11 mouse cellular contexts compared by ENCODE assay signal in genomic region chr9:62381402-62381913, GRCm38 (mm10). TPM values are rescaled to one million over a fixed set of nuclear protein-coding genes. Genes with fewer than 3 reads are reported as not detected.
DNase-seq lines count a peak whose midpoint lies in the region; ATAC-seq and TF ChIP-seq lines count a peak whose summit lies in the region.
"Had no signal": no experiment of that assay in that cellular context is flagged by ENCODE, and none has a peak within 500 bp of the region (broad histone marks: within the 10 kb centered on the region; RNA-seq: fewer than 3 reads in every experiment).

No protein-coding gene starts in this region.

- H3K9me3 ChIP-seq in forebrain, postnatal 0 days (ENCODE audit: low read length) = no peaks in the 10 kb centered on the region
- H3K9me3 ChIP-seq in forebrain, embryonic 16.5 days (ENCODE audit: control insufficient read depth, low read length) = no peaks in the 10 kb centered on the region
- no peaks in the 10 kb centered on the region for H3K9me3 ChIP-seq in midbrain, embryonic 14.5 days (ENCODE audit: control insufficient read depth, low read length)
- no peaks in the 10 kb centered on the region for H3K9me3 ChIP-seq in midbrain, postnatal 0 days (ENCODE audit: low read length)
- no peaks in the 10 kb centered on the region for H3K9me3 ChIP-seq in liver, embryonic 15.5 days (replicated peaks)
- H3K9me3 ChIP-seq in forebrain, embryonic 10.5 days = no peaks in the 10 kb centered on the region

- H3K27me3 ChIP-seq in forebrain, postnatal 0 days (ENCODE audit: insufficient read depth, low read length) = no peaks in the 10 kb centered on the region
- no peaks in the 10 kb centered on the region for H3K27me3 ChIP-seq in forebrain, embryonic 16.5 days (replicated peaks; ENCODE audit: control insufficient read depth, insufficient read depth, low read length)
- no peaks in the 10 kb centered on the region for H3K27me3 ChIP-seq in midbrain, embryonic 14.5 days (ENCODE audit: control insufficient read depth, insufficient read depth, low read length)
- no peaks in the 10 kb centered on the region for H3K27me3 ChIP-seq in midbrain, postnatal 0 days (ENCODE audit: insufficient read depth, low read length)
- H3K27me3 ChIP-seq in liver, embryonic 15.5 days = no peaks in the 10 kb centered on the region
- H3K27me3 ChIP-seq in forebrain, embryonic 10.5 days (ENCODE audit: poor library complexity, severe bottlenecking) = no peaks in the 10 kb centered on the region

- no peak for ATAC-seq in forebrain, postnatal 0 days
- ATAC-seq in forebrain, embryonic 16.5 days = no peak
- ATAC-seq in midbrain, embryonic 14.5 days (ENCODE audit: low FRiP score, low TSS enrichment) = no peak
- ATAC-seq in midbrain, postnatal 0 days (ENCODE audit: low FRiP score) = no peak
- no peak for ATAC-seq in liver, embryonic 15.5 days (ENCODE audit: insufficient read depth)

- no peak for TF ChIP-seq CTCF in forebrain, postnatal 0 days (IDR thresholded peaks at IDR 0.05; ENCODE audit: low read depth)
- no peak for TF ChIP-seq CTCF in midbrain, postnatal 0 days (IDR thresholded peaks at IDR 0.05)

- 0 out of 2 replicates have a peak overlapping the region, but pooled peaks have one; percentile 3 for H3K27ac ChIP-seq in forebrain, postnatal 0 days (ENCODE audit: low read depth, low read length)
- no peak overlapping the region for H3K27ac ChIP-seq in forebrain, embryonic 16.5 days (ENCODE audit: low read length)
- peak overlapping the region; percentile 3; the same call in 1 of the 2 replicates for H3K27ac ChIP-seq in midbrain, embryonic 14.5 days (replicated peaks; ENCODE audit: low read depth, low read length)
- H3K27ac ChIP-seq in midbrain, postnatal 0 days (ENCODE audit: low read depth, low read length) = no peak overlapping the region
- H3K27ac ChIP-seq in liver, embryonic 15.5 days (replicated peaks) = 0 out of 2 replicates have a peak overlapping the region, but pooled peaks have one; percentile 0
- no peak overlapping the region for H3K27ac ChIP-seq in forebrain, embryonic 10.5 days
- H3K27ac ChIP-seq: macrophage had no signal

- no peak overlapping the region for H3K4me3 ChIP-seq in forebrain, postnatal 0 days (ENCODE audit: low read depth, low read length)
- H3K4me3 ChIP-seq in forebrain, embryonic 16.5 days (replicated peaks; ENCODE audit: low read length) = no peak overlapping the region
- H3K4me3 ChIP-seq in midbrain, embryonic 14.5 days (replicated peaks; ENCODE audit: low read depth, low read length) = no peak overlapping the region
- H3K4me3 ChIP-seq in midbrain, postnatal 0 days (ENCODE audit: low read depth, low read length) = no peak overlapping the region
- H3K4me3 ChIP-seq in liver, embryonic 15.5 days (replicated peaks) = no peak overlapping the region
- no peak overlapping the region for H3K4me3 ChIP-seq in forebrain, embryonic 10.5 days

- H3K4me1 ChIP-seq in forebrain, postnatal 0 days (ENCODE audit: insufficient read depth) = no peaks in the 10 kb centered on the region
- H3K4me1 ChIP-seq in forebrain, embryonic 16.5 days (replicated peaks; ENCODE audit: control insufficient read depth, insufficient read depth, low read length) = no peaks in the 10 kb centered on the region
- H3K4me1 ChIP-seq in midbrain, embryonic 14.5 days (ENCODE audit: control insufficient read depth, insufficient read depth, low read length) = 0 out of 2 replicates have a peak, but pooled peaks cover 3% of the 10 kb centered on the region
- no peaks in the 10 kb centered on the region for H3K4me1 ChIP-seq in midbrain, postnatal 0 days (ENCODE audit: insufficient read depth, low read length)
- H3K4me1 ChIP-seq in liver, embryonic 15.5 days (replicated peaks) = peaks cover 41% of the 10 kb centered on the region
- peaks cover 15% of the 10 kb centered on the region; the same call in 1 of the 2 replicates for H3K4me1 ChIP-seq in forebrain, embryonic 10.5 days

- 52% methylated on average over 8 of the region's 8 CpGs for WGBS in forebrain, postnatal 0 days
- WGBS in forebrain, embryonic 16.5 days = 64% methylated on average over 8 of the region's 8 CpGs
- 66% methylated on average over 8 of the region's 8 CpGs for WGBS in midbrain, embryonic 14.5 days
- 61% methylated on average over 8 of the region's 8 CpGs for WGBS in midbrain, postnatal 0 days
- WGBS in liver, embryonic 15.5 days (ENCODE audit: insufficient replicate concordance) = 45% methylated on average over 8 of the region's 8 CpGs
- WGBS in forebrain, embryonic 10.5 days = 65% methylated on average over 8 of the region's 8 CpGs

- no peak overlapping the region for H3K9ac ChIP-seq in forebrain, postnatal 0 days
- H3K9ac ChIP-seq in forebrain, embryonic 16.5 days (replicated peaks; ENCODE audit: low read depth, low read length) = no peak overlapping the region
- H3K9ac ChIP-seq in midbrain, embryonic 14.5 days (replicated peaks; ENCODE audit: low read length) = no peak overlapping the region
- no peak overlapping the region for H3K9ac ChIP-seq in midbrain, postnatal 0 days (replicated peaks; ENCODE audit: low read length, poor library complexity, severe bottlenecking)
- H3K9ac ChIP-seq in liver, embryonic 15.5 days = no peak overlapping the region

- peaks cover 37% of the 10 kb centered on the region for H3K36me3 ChIP-seq in forebrain, postnatal 0 days (ENCODE audit: insufficient read depth)
- H3K36me3 ChIP-seq in forebrain, embryonic 16.5 days (ENCODE audit: control insufficient read depth, insufficient read depth) = peaks cover 13% of the 10 kb centered on the region
- peaks cover 31% of the 10 kb centered on the region for H3K36me3 ChIP-seq in midbrain, embryonic 14.5 days (ENCODE audit: control insufficient read depth, insufficient read depth, low read length)
- H3K36me3 ChIP-seq in midbrain, postnatal 0 days (ENCODE audit: insufficient read depth, low read length) = peaks cover 22% of the 10 kb centered on the region; the same call in 1 of the 2 replicates
- H3K36me3 ChIP-seq in liver, embryonic 15.5 days (replicated peaks) = peaks cover 26% of the 10 kb centered on the region
- H3K36me3 ChIP-seq in forebrain, embryonic 10.5 days (replicated peaks) = peaks cover 47% of the 10 kb centered on the region

- DNase-seq in forebrain, postnatal 0 days = no peak
- no peak for DNase-seq in midbrain, embryonic 14.5 days
- DNase-seq in midbrain, postnatal 0 days (ENCODE audit: low spot score) = no peak
- no peak for DNase-seq in forebrain, embryonic 10.5 days (ENCODE audit: extremely low spot score, low spot score)
- no peak for DNase-seq in left cerebral cortex, adult 9 months (ENCODE audit: low spot score in 2 of 2)
- DNase-seq in spleen, adult 12 weeks (ENCODE audit: low spot score) = no peak
- DNase-seq: B cell, adult 2 months; gastrocnemius, postnatal 36 days had no signal

- no peak overlapping the region for H3K4me2 ChIP-seq in forebrain, postnatal 0 days (ENCODE audit: low read depth)
- H3K4me2 ChIP-seq in forebrain, embryonic 16.5 days (ENCODE audit: low read length) = no peak overlapping the region
- no peak overlapping the region for H3K4me2 ChIP-seq in midbrain, embryonic 14.5 days (ENCODE audit: low read length)
- no peak overlapping the region for H3K4me2 ChIP-seq in midbrain, postnatal 0 days (ENCODE audit: low read depth, low read length, poor library complexity, severe bottlenecking)
- no peak overlapping the region for H3K4me2 ChIP-seq in liver, embryonic 15.5 days

RNA-seq across cellular contexts. Expression of gene Anp32a, which starts 40.4 kb away (rescaled TPM):
- 130 and 140 TPM in 2 replicates for total RNA-seq in forebrain, postnatal 0 days (2014; rRNA removed)
- polyA plus RNA-seq in forebrain, postnatal 0 days (2015; fragmentation: Nextera tagmentation; extraction: Ambion mirVana) = 96.1 and 110 TPM in 2 replicates
- 166 and 186 TPM in 2 replicates for polyA plus RNA-seq in forebrain, embryonic 16.5 days (2015; fragmentation: Nextera tagmentation; extraction: Ambion mirVana)
- 81.0 and 82.1 TPM in 2 replicates for polyA plus RNA-seq in midbrain, embryonic 14.5 days (2014; fragmentation: Nextera tagmentation; extraction: Ambion mirVana)
- 88.8 and 114 TPM in 2 replicates for total RNA-seq in midbrain, postnatal 0 days (2014; rRNA removed)
- 60.5 and 76.2 TPM in 2 replicates for polyA plus RNA-seq in midbrain, postnatal 0 days (2015; fragmentation: Nextera tagmentation; extraction: Ambion mirVana)
- 48.5 and 63.7 TPM in 2 replicates for polyA plus RNA-seq in liver, embryonic 15.5 days (2015; fragmentation: Nextera tagmentation; extraction: Ambion mirVana)
- polyA plus RNA-seq in forebrain, embryonic 10.5 days (2016; fragmentation: Nextera tagmentation; extraction: Ambion mirVana) = 224 and 281 TPM in 2 replicates

Comparison
In these comparisons a context has a peak if more than half of its experiments do, and no peak if none do; other contexts are left out.
1. H3K27ac ChIP-seq: peak in forebrain, postnatal 0 days (single experiment), midbrain, embryonic 14.5 days (single experiment) and liver, embryonic 15.5 days (single experiment); none in forebrain, embryonic 16.5 days (single experiment), midbrain, postnatal 0 days (single experiment) and forebrain, embryonic 10.5 days (single experiment).